Mouse (Mus musculus): ENCODE results near the gene Serpinb6c. TPM values are rescaled to one million over a fixed set of nuclear protein-coding genes. Genes with fewer than 3 reads are reported as not detected.

The Serpinb6c gene
- polyA plus RNA-seq, 1 experiment from 2014 or later = not detected

GRCm38 (mm10) chr13:33930281-33930680 is 24.8 kb upstream of the Serpinb6c start:
- Histone ChIP-seq H3K9me3 (no peaks in the 10 kb centered on the region), H3K4me3 (replicated peaks) (no peak overlapping the region), H3K4me2 (replicated peaks) (no peak overlapping the region), H3K27ac (no peak overlapping the region), H3K9ac (replicated peaks) (no peak overlapping the region), H3K27me3 (no peaks in the 10 kb centered on the region), H3K4me1 (replicated peaks) (peaks cover 2% of the 10 kb centered on the region; the same call in 1 of the 2 replicates), H3K36me3 (0 out of 2 replicates have a peak, but pooled peaks cover 2% of the 10 kb centered on the region)
- 80% methylated on average over 2 of the region's 2 CpGs for WGBS
- no peak for ATAC-seq

- no peak overlapping the region for H3K4me3 ChIP-seq (replicated peaks)
- ATAC-seq = no peak
- H3K9me3 ChIP-seq = no peaks in the 10 kb centered on the region
- no peak overlapping the region for H3K27ac ChIP-seq
- no peak overlapping the region for H3K4me2 ChIP-seq (replicated peaks)
- no peaks in the 10 kb centered on the region for H3K27me3 ChIP-seq
- WGBS = 94% methylated on average over 5 of the region's 5 CpGs
- H3K36me3 ChIP-seq = peaks cover 40% of the 10 kb centered on the region
- no peak overlapping the region for H3K9ac ChIP-seq (replicated peaks)
- no peaks in the 10 kb centered on the region for H3K4me1 ChIP-seq (replicated peaks)
These were observed 16.2 kb upstream of the Serpinb6c start for GRCm38 (mm10) chr13:33921699-33922098.

- H3K27ac ChIP-seq = no peak overlapping the region
- no peak overlapping the region for H3K9ac ChIP-seq (replicated peaks)
- H3K9me3 ChIP-seq = no peaks in the 10 kb centered on the region
- H3K27me3 ChIP-seq = no peaks in the 10 kb centered on the region
- H3K4me2 ChIP-seq (replicated peaks) = no peak overlapping the region
- no peak for ATAC-seq
- WGBS = 86% methylated on average over 6 of the region's 6 CpGs
- peaks cover 40% of the 10 kb centered on the region for H3K36me3 ChIP-seq
- no peaks in the 10 kb centered on the region for H3K4me1 ChIP-seq (replicated peaks)
- H3K4me3 ChIP-seq (replicated peaks) = no peak overlapping the region
These were observed 15.5 kb upstream of the Serpinb6c start for GRCm38 (mm10) chr13:33921041-33921440.

- no peaks in the 10 kb centered on the region for H3K27me3 ChIP-seq
- H3K4me3 ChIP-seq (replicated peaks) = no peak overlapping the region
- H3K9me3 ChIP-seq = no peaks in the 10 kb centered on the region
- H3K27ac ChIP-seq = no peak overlapping the region
- no peaks in the 10 kb centered on the region for H3K4me1 ChIP-seq (replicated peaks)
- H3K36me3 ChIP-seq = no peaks in the 10 kb centered on the region
- no peak overlapping the region for H3K4me2 ChIP-seq (replicated peaks)
- no peak overlapping the region for H3K9ac ChIP-seq (replicated peaks)
- ATAC-seq = no peak
- 83% methylated on average over 3 of the region's 3 CpGs for WGBS
These were observed 1.3 kb upstream of the Serpinb6c start for GRCm38 (mm10) chr13:33906821-33907220.

GRCm38 (mm10) chr13:33903290-33903689 is 2.2 kb downstream of the Serpinb6c start:
- Histone ChIP-seq H3K9me3 (no peaks in the 10 kb centered on the region), H3K27ac (no peak overlapping the region), H3K4me1 (replicated peaks) (no peaks in the 10 kb centered on the region), H3K9ac (replicated peaks) (no peak overlapping the region), H3K27me3 (no peaks in the 10 kb centered on the region), H3K36me3 (no peaks in the 10 kb centered on the region), H3K4me2 (replicated peaks) (no peak overlapping the region), H3K4me3 (replicated peaks) (no peak overlapping the region)
- no peak for ATAC-seq
- 88% methylated on average over 2 of the region's 2 CpGs for WGBS

GRCm38 (mm10) chr13:33894207-33894606 is 11.3 kb downstream of the Serpinb6c start:
- 47% methylated on average over 2 of the region's 2 CpGs for WGBS
- H3K9ac ChIP-seq (replicated peaks) = no peak overlapping the region
- H3K4me2 ChIP-seq (replicated peaks) = no peak overlapping the region

GRCm38 (mm10) chr13:33843308-33843707 is 62.2 kb downstream of the Serpinb6c start, which contains the start of gene Serpinb6e:
Gene Serpinb6e (minus strand): TSS chr13:33843408.
- no peaks in the 10 kb centered on the region; the same call in 1 of the 2 replicates for H3K9me3 ChIP-seq
- no peak within 1 kb of the TSS for H3K4me2 ChIP-seq (replicated peaks)
- H3K4me1 ChIP-seq (replicated peaks) = no peaks in the 10 kb centered on the region
- H3K4me3 ChIP-seq (replicated peaks) = no peak within 1 kb of the TSS
- H3K36me3 ChIP-seq = no peaks in the 10 kb centered on the region
- no peaks in the 10 kb centered on the region for H3K27me3 ChIP-seq
- 68% methylated on average over 1 of the region's 1 CpGs for WGBS
- no peak within 1 kb of the TSS for H3K9ac ChIP-seq (replicated peaks)
- ATAC-seq = no peak
- H3K27ac ChIP-seq = no peak within 1 kb of the TSS

More at GRCm38 (mm10) chr13:33894207-33894606, 11.3 kb downstream of the Serpinb6c start:
- Histone ChIP-seq H3K27ac (no peak overlapping the region), H3K36me3 (no peaks in the 10 kb centered on the region), H3K4me1 (replicated peaks) (no peaks in the 10 kb centered on the region), H3K4me3 (replicated peaks) (no peak overlapping the region), H3K9me3 (no peaks in the 10 kb centered on the region), H3K27me3 (no peaks in the 10 kb centered on the region)
- no peak for ATAC-seq

- no peaks in the 10 kb centered on the region for H3K9me3 ChIP-seq
- 80% methylated on average over 2 of the region's 2 CpGs for WGBS
- no peak for ATAC-seq
These were observed 74.8 kb downstream of the Serpinb6c start for GRCm38 (mm10) chr13:33830751-33831150.

More at GRCm38 (mm10) chr13:33830751-33831150, 74.8 kb downstream of the Serpinb6c start:
- H3K4me1 ChIP-seq (replicated peaks) = no peaks in the 10 kb centered on the region
- H3K27ac ChIP-seq = no peak overlapping the region
- no peak overlapping the region for H3K4me3 ChIP-seq (replicated peaks)
- H3K27me3 ChIP-seq = no peaks in the 10 kb centered on the region
- no peaks in the 10 kb centered on the region for H3K36me3 ChIP-seq
- H3K9ac ChIP-seq (replicated peaks) = no peak overlapping the region
- no peak overlapping the region for H3K4me2 ChIP-seq (replicated peaks)

Other genes starting within 250 kb of the Serpinb6c start
- gene Serpinb6d, start 244.3 kb downstream of the Serpinb6c start, polyA plus RNA-seq (2015; fragmentation: Nextera tagmentation; extraction: Ambion mirVana) = not detected in 2 replicates
- not detected in 2 replicates for gene Serpinb6e, start 62.3 kb downstream of the Serpinb6c start, polyA plus RNA-seq (2015; fragmentation: Nextera tagmentation; extraction: Ambion mirVana)
- 8.4 and 9.7 TPM in 2 replicates for gene Nqo2, start 59.0 kb upstream of the Serpinb6c start, polyA plus RNA-seq (2015; fragmentation: Nextera tagmentation; extraction: Ambion mirVana)
- 5.3 and 6.4 TPM in 2 replicates for gene Ripk1, start 96.7 kb upstream of the Serpinb6c start, polyA plus RNA-seq (2015; fragmentation: Nextera tagmentation; extraction: Ambion mirVana)
- 29.5 and 31.1 TPM in 2 replicates for gene Serpinb6a, start 97.1 kb upstream of the Serpinb6c start, polyA plus RNA-seq (2015; fragmentation: Nextera tagmentation; extraction: Ambion mirVana)
- 31.6 and 36.8 TPM in 2 replicates for gene Bphl, start 131.9 kb upstream of the Serpinb6c start, polyA plus RNA-seq (2015; fragmentation: Nextera tagmentation; extraction: Ambion mirVana)
- gene Tubb2a, start 172.3 kb upstream of the Serpinb6c start, polyA plus RNA-seq (2015; fragmentation: Nextera tagmentation; extraction: Ambion mirVana) = 1,655 and 1,711 TPM in 2 replicates
- gene Tubb2b, start 224.8 kb upstream of the Serpinb6c start, polyA plus RNA-seq (2015; fragmentation: Nextera tagmentation; extraction: Ambion mirVana) = 833 and 846 TPM in 2 replicates